In genomic region chr2:116971666-116972613, GRCm38 (mm10) we compare ENCODE assay signal across 8 mouse cellular contexts.
DNase-seq lines count a peak whose midpoint lies in the region; ATAC-seq and TF ChIP-seq lines count a peak whose summit lies in the region.

No protein-coding gene starts in this region.

- no peak for TF ChIP-seq CTCF in kidney, postnatal 0 days (IDR thresholded peaks at IDR 0.05; ENCODE audit: low read depth)

- H3K9ac ChIP-seq in heart, embryonic 12.5 days: peak overlapping the region; percentile 29; the same call in 1 of the 2 replicates
- no peak overlapping the region for H3K9ac ChIP-seq in kidney, postnatal 0 days (ENCODE audit: low read depth, low read length)
- H3K9ac ChIP-seq in stomach, embryonic 14.5 days (replicated peaks; ENCODE audit: low read depth, low read length): no peak overlapping the region

- peak; percentile 77 for ATAC-seq in common myeloid progenitor, adult 5-6 weeks (replicated peaks; ENCODE audit: low read depth, poor library complexity, severe bottlenecking)
- ATAC-seq in heart, embryonic 12.5 days (ENCODE audit: insufficient number of reproducible peaks, low FRiP score): no peak
- no peak for ATAC-seq in kidney, postnatal 0 days (replicated peaks; ENCODE audit: low FRiP score, low read depth)
- peak; percentile 68 for ATAC-seq in megakaryocyte, adult 5-6 weeks (ENCODE audit: poor library complexity, severe bottlenecking)
- no peak for ATAC-seq in stomach, embryonic 14.5 days (ENCODE audit: insufficient number of reproducible peaks, insufficient read depth, low FRiP score, low read depth)

- intact Hi-C loops in left cerebral cortex, postnatal 4 days (cut with DNase I): no loop called here

- peak overlapping the region; percentile 57 for H3K4me2 ChIP-seq in heart, embryonic 12.5 days
- H3K4me2 ChIP-seq in kidney, postnatal 0 days (ENCODE audit: low read length): peak overlapping the region; percentile 37
- H3K4me2 ChIP-seq in stomach, embryonic 14.5 days (replicated peaks; ENCODE audit: low read depth, low read length): peak overlapping the region; percentile 48

- H3K27ac ChIP-seq in heart, embryonic 12.5 days (ENCODE audit: poor library complexity, severe bottlenecking): peak overlapping the region; percentile 46
- H3K27ac ChIP-seq in kidney, postnatal 0 days: peak overlapping the region; percentile 51
- H3K27ac ChIP-seq in stomach, embryonic 14.5 days (ENCODE audit: low read length): peak overlapping the region; percentile 88

- no peaks in the 10 kb centered on the region for H3K36me3 ChIP-seq in heart, embryonic 12.5 days
- H3K36me3 ChIP-seq in kidney, postnatal 0 days (ENCODE audit: insufficient read depth, low read length): no peaks in the 10 kb centered on the region
- no peaks in the 10 kb centered on the region for H3K36me3 ChIP-seq in stomach, embryonic 14.5 days (ENCODE audit: control insufficient read depth, insufficient read depth, low read length)

- H3K27me3 ChIP-seq in heart, embryonic 12.5 days (replicated peaks): no peaks in the 10 kb centered on the region
- no peaks in the 10 kb centered on the region for H3K27me3 ChIP-seq in kidney, postnatal 0 days (ENCODE audit: insufficient read depth, low read length)
- H3K27me3 ChIP-seq in stomach, embryonic 14.5 days (ENCODE audit: control insufficient read depth, insufficient read depth, low read length): no peaks in the 10 kb centered on the region

- 0 out of 2 replicates have a peak overlapping the region, but pooled peaks have one; percentile 7 for H3K4me3 ChIP-seq in heart, embryonic 12.5 days
- no peak overlapping the region for H3K4me3 ChIP-seq in kidney, postnatal 0 days (replicated peaks; ENCODE audit: low read depth, low read length)
- H3K4me3 ChIP-seq in stomach, embryonic 14.5 days (ENCODE audit: low read depth, low read length): peak overlapping the region; percentile 1

- peak; percentile 9 to 19 for DNase-seq in layer of hippocampus, postnatal 14 days (ENCODE audit: low spot score in 2 of 2)
- no peak for DNase-seq in layer of hippocampus, adult 9-10 months (ENCODE audit: low spot score)
- DNase-seq in kidney, postnatal 0 days (ENCODE audit: low spot score): peak; percentile 81
- DNase-seq in left cerebral cortex, postnatal 4 days: no peak

- peaks cover 33% of the 10 kb centered on the region for H3K4me1 ChIP-seq in heart, embryonic 12.5 days (replicated peaks)
- H3K4me1 ChIP-seq in kidney, postnatal 0 days (replicated peaks; ENCODE audit: insufficient read depth, low read length): peaks cover 17% of the 10 kb centered on the region
- peaks cover 39% of the 10 kb centered on the region for H3K4me1 ChIP-seq in stomach, embryonic 14.5 days (ENCODE audit: control insufficient read depth, insufficient read depth, low read length)

- 23% methylated on average over 9 of the region's 9 CpGs for whole genome bisulfite sequencing in heart, embryonic 12.5 days
- WGBS in kidney, postnatal 0 days: 11% methylated on average over 9 of the region's 9 CpGs
- 11% methylated on average over 9 of the region's 9 CpGs for WGBS in stomach, embryonic 14.5 days

- H3K9me3 ChIP-seq in heart, embryonic 12.5 days (replicated peaks): no peaks in the 10 kb centered on the region
- H3K9me3 ChIP-seq in kidney, postnatal 0 days (replicated peaks; ENCODE audit: low read length): no peaks in the 10 kb centered on the region
- no peaks in the 10 kb centered on the region for H3K9me3 ChIP-seq in stomach, embryonic 14.5 days (ENCODE audit: control insufficient read depth, low read depth, low read length)

Comparison
In these comparisons a context has a peak if more than half of its experiments do, and no peak if none do; other contexts are left out.
1. DNase-seq: peak in layer of hippocampus, postnatal 14 days (2 of 2) and kidney, postnatal 0 days (single experiment); none in layer of hippocampus, adult 9-10 months (single experiment) and left cerebral cortex, postnatal 4 days (single experiment).
2. ATAC-seq: peak in common myeloid progenitor, adult 5-6 weeks (single experiment) and megakaryocyte, adult 5-6 weeks (single experiment); none in heart, embryonic 12.5 days (single experiment), kidney, postnatal 0 days (single experiment) and stomach, embryonic 14.5 days (single experiment).
3. Peak in every context shown above with its lines, with median percentiles within 50 percentile points of each other: H3K27ac ChIP-seq and H3K4me2 ChIP-seq.